Mouse (Mus musculus) gastrocnemius, adult 18-20 months (tissue): ENCODE results near the gene Foxo3. TPM values are rescaled to one million over a fixed set of nuclear protein-coding genes. Genes with fewer than 3 reads are reported as not detected.

ENCODE experiments used
- DNase-seq: peaks from one replicate; pipeline ENCODE4 v3.0.0; 2021; ENCODE audit warnings: low spot score
- total RNA-seq, 2 experiments: library from RNA; stranded (reverse); gene quantifications; 2 replicates each; pipeline ENCODE4 v1.2.3; 2021

Foxo3 gene
- total RNA-seq, 2 experiments from 2014 or later, result 23.3 to 29.8 TPM

DNA sequence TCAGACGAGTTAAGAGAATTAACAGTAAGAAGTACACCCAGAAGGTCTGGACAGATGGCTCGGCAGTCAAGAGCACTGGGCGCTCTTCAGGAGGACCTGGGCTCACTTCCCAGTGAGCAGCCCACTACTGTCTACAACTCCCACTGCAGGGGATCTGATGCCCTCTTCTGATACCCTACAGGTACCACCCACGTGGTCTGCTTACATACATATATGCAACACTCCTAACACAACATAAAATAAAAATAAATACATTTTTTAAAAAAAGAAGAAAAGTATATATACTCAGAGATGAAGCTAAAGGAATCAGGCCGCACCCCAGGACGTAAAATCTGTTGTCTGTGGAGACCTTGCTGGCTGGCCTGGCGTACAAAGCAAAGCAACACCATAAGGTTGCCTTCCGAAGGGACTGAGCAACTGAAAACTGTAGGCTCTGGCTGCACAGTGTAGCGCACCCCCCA is 89.6 kb downstream of the Foxo3 start:
- no peak for DNase-seq

DNA sequence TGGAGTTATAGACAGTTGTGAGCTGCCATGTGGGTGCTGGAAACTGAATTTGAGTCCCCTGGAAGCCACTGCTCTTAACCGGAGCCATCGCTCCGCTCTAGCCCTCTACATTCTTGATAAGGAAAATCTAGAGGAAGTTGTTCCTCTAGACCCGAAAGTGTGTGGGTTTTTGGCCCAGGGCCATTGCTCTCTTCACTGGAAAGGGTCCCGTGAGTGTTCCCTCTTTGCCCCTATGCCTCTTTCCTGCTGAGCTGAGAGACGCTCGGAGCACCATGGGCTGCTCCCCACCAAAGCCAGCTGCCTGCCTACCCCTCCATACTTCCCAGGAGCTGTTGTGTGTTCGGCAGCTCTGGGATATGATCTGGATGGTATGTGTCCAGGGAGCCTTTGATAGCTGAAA is 96.2 kb downstream of the Foxo3 start:
- no peak for DNase-seq

DNA sequence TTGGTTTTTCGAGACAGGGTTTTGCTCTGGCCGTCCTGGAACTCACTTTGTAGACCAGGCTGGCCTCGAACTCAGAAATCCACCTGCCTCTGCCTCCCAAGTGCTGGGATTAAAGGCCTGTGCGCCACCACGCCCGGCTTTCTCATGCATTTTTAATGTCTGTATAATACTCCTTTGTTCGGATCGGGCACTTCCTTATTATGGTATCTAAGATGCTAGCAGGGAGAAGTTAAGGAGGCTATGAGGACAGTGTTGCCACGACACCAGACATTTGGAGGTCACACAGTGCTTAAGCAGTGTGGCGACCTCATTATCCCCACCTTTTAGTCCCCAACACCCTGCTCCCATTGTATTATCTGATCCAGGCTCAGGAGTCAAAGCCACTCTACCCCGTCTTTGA is 97.8 kb downstream of the Foxo3 start:
- no peak for DNase-seq

DNA sequence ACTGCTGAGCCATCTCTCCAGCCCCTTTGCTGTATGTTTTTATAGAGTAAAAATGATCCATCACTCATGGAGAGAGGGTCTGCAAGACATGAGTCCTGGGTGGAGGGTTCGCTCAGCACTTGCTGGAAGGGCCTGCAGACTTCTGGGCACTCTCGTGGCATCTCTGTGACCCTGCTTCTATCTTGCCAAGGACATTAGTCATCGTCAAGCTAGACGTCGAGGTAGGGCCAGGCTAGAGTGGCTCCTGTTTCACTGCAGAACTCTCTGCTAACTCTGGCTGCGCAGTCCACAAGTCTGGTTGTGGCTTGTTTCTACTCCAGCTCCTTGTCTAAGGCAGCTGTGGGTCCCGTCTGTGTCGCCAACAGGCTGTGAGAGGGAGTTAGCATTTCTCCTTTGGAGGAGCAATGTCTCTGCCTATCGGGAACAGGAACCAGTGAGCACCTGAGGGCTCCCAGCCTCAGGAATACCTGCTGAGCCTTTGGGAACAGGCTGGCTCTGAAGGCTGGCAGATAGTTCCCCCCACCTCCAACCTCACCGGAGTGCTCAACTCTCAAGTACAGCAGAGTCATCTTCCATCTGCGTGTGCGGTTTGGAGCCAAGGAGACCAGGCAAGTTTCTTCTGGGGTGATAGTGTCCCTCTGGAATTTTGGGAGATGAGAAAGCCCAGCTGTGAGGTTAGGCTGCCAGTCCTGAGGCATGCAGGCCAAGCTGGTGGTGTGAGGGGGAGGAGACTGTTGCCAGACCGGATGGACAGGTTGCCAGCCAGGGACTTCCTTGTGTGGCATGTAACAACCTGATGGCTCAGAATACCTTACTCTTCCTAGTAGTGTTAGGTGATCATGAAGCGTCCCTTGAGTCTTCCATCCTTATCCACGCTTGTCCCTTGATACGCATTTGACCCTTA is 98.5 kb downstream of the Foxo3 start:
- no peak for DNase-seq

DNA sequence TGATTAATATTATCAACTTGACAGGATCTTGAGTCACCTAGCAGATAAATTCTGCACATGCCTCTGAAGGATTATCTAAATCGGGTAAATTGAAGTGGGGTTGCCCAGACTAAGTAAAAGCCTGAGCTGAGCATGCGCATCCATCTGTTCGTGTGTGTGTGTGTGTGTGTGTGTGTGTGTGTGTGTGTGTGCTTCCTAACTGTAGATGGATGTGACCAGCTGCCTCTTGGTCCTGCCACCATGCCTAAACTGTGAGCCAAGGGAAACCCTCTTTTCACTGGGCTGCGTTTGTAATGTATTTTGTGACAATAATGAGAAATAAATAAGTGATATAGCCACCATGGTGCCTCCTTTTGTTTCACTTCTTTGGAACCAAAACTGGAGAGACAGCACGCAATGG is 102.3 kb downstream of the Foxo3 start:
- no peak for DNase-seq

DNA sequence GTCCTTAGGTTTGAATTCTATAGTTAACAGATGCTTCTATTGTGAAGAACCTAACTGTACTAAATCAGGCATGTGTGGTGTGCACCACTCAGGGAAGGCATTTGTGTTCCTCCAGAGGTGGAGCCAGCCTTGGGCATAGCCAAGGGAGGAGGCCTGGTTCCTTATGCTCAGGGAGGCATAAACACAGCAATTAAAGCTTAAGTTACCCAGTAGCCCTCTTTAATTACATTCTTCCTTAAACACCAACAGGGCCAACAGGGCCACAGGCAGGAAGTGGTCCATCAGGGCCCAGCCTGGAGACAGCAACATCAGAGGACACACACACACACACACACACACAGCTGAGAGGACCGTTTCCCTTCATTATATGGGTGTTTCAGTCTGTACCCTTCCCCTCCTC is 102.7 kb downstream of the Foxo3 start:
- no peak for DNase-seq

DNA sequence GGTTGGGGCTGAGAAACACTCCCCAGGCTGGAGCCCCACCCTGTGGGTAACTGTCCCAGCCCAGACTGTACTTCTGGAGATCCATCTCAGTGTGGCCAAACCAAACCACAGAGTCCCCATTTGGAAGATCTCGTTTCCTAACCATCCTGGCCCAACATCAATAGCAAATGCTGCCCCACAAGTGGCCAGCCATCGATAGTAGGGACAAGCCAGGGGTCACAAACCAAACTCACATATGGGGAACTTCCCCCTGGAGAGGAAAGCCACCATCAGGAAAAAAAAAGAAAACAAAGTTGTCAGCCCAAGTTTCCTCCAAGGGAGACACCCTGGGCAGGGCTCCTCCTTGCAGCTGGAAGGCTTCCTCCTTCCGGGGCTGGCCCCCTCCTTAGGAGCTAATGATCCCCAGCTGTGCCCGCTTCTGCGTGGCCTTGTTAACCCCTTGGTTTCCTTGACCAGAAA is 105.6 kb downstream of the Foxo3 start:
- peak; percentile 66 for DNase-seq

DNA sequence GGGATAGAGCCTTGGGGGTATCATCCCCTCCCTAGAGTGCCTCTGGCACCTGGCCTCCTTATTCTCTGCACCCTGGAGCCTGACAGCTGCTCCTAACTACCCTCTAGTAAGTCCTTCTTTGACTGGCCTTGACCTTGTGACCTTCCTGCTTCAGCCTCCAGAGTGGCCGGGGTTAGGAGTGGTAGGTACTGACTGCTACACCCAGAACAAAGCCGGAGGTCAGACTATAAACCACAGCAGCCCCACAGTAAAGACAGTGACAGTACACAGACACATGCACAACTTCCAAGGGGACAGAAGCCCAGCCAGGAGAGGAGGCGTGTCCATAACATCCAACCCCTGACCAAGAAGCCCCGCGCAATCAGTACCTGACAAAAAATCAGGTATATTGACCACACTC is 106.4 kb downstream of the Foxo3 start:
- no peak for DNase-seq

DNA sequence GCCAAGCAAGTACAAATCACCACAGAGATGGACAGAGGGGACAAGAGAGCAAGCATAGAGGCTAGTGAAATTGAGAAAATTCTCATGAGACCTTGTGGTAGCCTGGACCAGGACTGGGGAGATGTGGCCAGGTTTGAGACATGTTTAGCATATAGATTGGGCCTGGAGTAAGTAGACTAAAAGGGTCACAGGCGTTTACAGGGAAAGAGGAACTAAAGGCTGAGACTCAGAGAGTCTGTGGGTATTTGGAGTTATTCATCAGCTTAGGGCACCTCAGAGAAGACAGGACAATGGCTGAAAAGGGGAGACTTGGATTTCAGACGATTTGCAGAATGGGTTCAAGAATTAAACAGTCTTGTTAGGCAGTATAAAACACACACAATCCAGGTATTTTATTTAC is 121.8 kb downstream of the Foxo3 start:
- DNase-seq, result no peak

DNA sequence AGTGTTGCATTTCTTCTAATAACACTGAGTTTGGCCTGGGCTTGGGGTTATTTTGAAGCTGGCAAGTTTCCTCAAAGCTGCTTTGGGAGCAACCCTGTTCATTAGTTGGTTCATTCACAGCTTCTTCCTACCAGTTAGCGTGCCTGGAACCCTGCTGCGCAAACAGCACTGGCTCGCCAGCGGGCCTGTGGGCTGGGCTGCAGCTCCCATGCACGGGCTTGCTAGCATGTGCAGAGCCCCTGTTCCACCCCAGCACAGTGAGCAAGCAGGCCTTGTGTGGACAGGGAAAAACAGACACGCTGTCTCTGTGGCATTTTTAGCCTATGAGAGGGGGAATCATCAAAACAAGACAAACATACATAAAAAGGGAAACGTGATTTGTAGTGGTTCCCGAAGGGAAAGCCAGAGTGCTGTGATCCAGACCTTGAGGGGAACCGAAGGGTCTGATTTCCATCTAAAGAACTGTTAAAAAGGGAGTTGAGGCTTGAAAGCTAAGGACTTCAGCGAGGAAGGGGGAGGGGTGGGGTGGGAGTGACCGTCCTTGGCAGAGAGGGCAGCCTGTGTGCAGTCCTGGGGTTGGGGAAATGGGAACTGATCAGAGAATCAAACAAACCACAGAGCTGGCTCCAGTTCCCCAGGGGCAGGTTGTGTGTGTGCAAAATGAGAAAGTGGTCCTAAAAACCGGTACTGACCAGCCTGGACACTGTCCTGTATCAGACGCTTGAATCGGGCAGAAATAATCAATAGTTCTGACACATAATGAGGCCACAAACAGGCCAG is 123.9 kb downstream of the Foxo3 start:
- no peak for DNase-seq

DNA sequence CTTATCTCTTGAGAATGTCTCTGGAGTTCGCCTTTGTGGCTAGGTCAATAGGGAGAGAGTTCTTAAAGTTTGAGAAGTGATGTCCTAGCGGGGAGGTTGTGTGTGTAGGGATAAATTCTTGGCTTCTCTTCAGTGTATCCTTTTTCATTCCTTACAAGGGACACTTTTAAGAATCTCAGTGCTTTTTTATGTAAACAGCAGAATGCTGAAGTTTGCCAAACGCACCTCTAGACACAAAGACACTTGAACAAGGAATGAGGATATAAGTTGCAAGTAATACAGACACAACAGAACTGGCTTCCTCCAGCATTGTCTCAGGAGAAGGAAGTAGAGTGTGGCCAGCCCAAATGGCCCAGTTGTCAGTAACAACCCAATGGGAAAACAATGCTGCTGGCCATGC is 126.8 kb downstream of the Foxo3 start:
- no peak for DNase-seq

DNA sequence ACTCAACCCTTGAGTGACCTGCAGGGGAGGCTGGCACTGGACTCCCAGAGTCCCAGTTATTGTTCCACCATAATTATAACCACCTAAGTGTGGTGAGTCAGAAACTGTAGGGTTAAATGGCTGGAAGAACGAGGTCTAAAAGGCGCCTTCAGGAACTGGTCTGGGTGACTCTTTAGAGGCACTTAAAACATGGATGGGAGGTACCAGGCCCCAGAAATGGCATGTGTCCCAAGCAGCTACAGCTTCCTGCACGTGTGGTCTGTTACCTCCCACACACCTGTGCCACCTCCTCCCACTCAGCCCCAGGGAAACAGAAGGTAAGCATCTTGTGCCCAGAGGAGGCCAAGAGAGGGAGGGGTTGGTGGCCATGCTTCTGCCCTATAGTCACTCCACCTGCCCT is 128.2 kb downstream of the Foxo3 start:
- DNase-seq, result no peak

DNA sequence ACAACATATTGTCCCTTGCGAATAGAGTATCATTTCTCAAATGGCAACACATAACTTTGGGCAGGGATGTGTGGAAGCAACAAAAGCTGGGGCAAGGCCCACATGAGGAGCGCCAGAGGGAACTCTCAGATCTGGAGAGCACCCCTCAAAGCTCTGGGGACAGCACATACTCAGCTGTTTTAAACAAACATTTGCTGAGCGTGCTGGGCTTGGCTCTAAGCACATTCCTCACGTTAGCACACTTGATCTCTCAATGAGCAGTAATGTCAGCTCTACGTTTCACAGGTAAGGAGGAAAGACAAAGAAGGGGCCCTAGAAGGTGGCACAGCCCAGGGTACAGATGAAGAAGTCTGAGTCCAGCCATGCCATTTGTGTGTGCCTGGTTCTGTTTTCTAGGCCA is 131.3 kb downstream of the Foxo3 start:
- no peak for DNase-seq

DNA sequence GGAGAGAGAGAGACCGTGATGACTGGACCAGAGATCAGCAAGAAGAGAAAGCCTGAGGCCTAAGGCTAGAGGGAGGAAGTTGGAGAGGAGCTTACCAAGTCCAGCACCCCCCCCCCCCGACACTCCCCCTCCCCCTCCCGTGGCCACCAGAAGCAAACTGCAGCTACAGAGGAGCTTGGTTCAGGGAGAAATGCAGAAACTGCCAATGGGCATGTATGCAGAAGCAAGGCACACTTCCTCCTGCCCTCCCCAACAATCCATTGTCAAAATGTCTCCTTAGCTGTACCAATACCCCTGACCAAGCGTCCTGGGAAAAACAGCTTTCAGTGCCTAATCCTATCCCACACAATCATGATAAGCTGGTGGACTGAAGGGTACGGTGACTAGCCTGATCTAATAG is 131.8 kb downstream of the Foxo3 start:
- no peak for DNase-seq

DNA sequence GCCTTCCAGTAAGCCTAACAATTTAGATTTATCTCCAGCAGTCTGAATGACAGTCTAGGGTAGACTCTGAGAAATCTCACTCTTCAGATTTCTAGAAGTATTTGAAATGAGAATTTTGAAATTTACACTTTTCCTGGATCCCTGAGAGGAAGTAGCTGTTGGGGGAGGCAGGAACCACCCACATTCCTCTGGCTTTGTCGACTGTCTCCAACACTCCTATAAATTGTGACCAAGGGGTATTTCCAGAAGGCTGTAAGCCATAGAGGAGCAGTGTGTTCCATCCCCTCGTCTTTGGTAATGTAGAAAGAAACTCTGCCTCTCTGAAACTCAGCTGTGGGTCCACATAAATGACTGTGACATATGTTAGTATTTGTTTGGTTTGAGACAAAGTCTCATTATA is 132.4 kb downstream of the Foxo3 start:
- no peak for DNase-seq

DNA sequence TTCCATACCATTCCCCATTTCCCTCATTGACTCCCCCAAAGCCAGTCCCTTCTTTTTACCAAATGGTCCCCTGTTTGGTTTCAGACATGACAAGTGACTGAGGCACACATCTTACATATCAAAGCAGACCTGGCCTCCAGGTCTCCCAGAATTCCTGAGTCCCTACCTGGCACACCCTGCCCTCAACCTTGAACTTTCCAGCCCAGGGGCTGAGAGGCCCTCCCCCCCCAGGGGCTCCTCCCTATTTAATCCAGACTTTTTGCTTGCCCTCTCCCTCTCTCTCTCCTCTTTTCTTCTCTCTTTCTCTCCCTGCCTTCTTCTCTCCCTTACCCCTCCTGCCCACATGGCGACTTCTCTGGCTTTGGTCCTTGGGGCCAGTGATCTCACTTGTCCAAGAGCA is 133.8 kb downstream of the Foxo3 start:
- no peak for DNase-seq

DNA sequence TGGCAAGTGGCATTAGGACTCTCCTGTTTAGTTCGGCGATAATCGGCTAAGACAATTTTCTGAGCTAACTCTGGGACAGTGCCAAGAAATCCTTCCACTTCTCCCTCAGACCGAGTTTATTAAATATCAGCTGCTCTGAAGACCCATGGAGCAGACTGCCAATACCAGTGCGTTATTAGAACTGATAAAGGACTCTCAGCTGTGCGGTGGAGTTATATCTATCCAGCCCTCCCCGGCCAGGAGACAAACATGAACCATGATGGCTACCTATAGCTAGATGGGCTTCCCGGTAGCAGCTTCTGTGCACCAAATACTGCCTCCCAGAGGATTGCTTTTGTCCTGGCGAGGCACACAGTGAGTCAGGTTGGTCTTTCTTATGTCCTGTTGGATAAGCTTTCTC is 134.5 kb downstream of the Foxo3 start:
- DNase-seq, result no peak

DNA sequence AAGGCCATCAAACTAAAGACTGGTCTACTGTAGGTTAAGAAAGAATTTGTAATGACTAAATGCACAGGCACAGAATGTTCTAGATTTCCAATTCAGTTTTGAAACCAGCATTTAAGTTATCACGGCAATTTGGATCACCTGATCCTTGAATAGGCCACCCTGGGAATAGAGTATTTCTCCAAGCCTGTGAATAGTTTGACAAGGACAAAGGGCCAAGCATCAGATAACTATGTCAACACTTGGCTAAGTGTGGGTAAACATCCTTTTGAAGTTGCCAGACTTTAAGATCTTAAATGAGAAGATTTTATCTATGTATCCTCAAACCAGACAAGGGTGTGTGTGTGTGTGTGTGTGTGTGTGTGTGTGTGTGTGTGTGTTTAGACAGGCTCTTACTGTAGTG is 136.8 kb downstream of the Foxo3 start:
- no peak for DNase-seq

DNA sequence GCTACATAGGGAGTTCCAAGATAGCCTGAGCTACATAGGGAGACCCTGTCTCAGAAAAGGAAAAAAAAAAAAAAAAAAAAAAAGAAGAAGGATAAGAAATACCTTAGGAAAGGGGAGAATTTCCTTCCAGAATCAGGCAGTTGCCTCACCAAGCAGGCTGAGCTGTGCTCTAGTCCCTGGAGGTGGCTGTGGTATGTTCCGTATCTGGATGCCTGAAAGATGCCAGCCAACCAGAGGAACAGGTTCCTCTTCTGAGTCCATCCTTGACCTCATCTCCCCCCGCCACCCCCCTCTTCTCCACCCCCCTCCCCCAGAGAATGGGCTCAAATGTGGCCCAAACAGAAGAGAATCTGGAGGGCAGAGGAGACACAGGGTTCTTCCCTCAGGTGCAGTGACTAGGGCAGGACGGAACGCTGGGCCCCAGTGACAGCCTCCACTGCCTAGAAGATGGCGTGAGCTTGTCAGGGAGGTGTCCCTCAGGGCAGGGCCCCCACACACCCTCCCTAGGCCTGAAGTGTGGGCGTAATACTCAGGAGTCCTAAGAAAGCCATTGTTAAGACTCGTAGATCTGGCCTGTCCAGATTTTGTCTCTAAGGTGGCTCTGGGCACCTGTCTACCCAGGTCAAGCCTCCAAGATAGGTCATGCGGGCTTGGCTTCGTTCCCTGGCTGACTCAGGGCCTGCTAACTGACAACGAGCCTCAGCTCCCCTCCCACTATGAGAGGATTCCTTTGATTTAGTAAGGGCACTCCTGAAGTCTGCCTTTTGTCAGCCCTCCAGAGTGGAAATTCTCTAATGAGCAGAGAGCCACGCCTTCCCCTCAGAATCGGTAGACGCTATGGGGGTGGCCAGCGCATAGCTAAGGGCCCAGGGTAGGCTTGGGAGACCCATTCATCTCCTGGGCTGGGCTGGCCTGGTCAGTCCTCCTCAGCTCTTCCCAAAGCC is 141.5 kb downstream of the Foxo3 start:
- no peak for DNase-seq
